Mouse (Mus musculus) thymus, postnatal 4 days (tissue): ENCODE measurements around the gene Vmn1r70.

Experiments used
- DNase-seq: peaks from one replicate; pipeline ENCODE4 v3.0.0; 2021

The Vmn1r70 gene

GRCm38 (mm10) chr7:10631232-10631631 lies at the start of gene Vmn1r70:
Gene Vmn1r70, plus strand, starts transcription at chr7:10631532.
- no peak for DNase-seq

- no peak for DNase-seq
These were observed 17.8 kb upstream of the Vmn1r70 start, which contains the start of gene Vmn1r69 for GRCm38 (mm10) chr7:10613559-10613958. Gene Vmn1r69, minus strand, starts transcription at chr7:10613659.
